Mouse (Mus musculus) c-Kit-positive CD71-positive TER-119-negative erythroid progenitor cells, embryonic 14.5 days (primary cell): ENCODE results near the gene Zfp420.
"Not testable (repeated sequence)": the region's sequence is repeated elsewhere in the genome, so short reads cannot be mapped to it uniquely, and the experiment has no call there.

ENCODE experiments used
- DNase-seq: peaks from one replicate; pipeline ENCODE4 v3.0.0-alpha.2; 2013; ENCODE audit warnings: low read depth

Zfp420 gene

GRCm38 (mm10) chr7:29859532-29860517 is at the start of gene Zfp420:
TSS of gene Zfp420 (plus strand) at chr7:29859979.
- DNase-seq: peak; percentile 81

GRCm38 (mm10) chr7:29812244-29812643 is 47.5 kb upstream of the Zfp420 start:
- DNase-seq: no peak

GRCm38 (mm10) chr7:29814381-29814780 is 45.4 kb upstream of the Zfp420 start:
- no peak for DNase-seq

- peak; percentile 17 for DNase-seq
These were observed 44.6 kb upstream of the Zfp420 start for GRCm38 (mm10) chr7:29815061-29815784.

GRCm38 (mm10) chr7:29815910-29816429 is 43.8 kb upstream of the Zfp420 start, which contains the start of gene Zfp790:
TSS of gene Zfp790 (plus strand) at chr7:29816114.
- peak; percentile 91 for DNase-seq

- peak; percentile 85 for DNase-seq
These were observed 41.0 kb upstream of the Zfp420 start for GRCm38 (mm10) chr7:29818619-29819254.

GRCm38 (mm10) chr7:29828001-29828400 is 31.8 kb upstream of the Zfp420 start:
- DNase-seq: no peak

- DNase-seq: no peak
These were observed 30.0 kb upstream of the Zfp420 start for GRCm38 (mm10) chr7:29829804-29830203.

GRCm38 (mm10) chr7:29836816-29837215 is 23.0 kb upstream of the Zfp420 start:
- DNase-seq: no peak

- DNase-seq: no peak
These were observed 20.5 kb upstream of the Zfp420 start for GRCm38 (mm10) chr7:29839256-29839655.

GRCm38 (mm10) chr7:29842105-29842504 is 17.7 kb upstream of the Zfp420 start:
- DNase-seq: no peak

GRCm38 (mm10) chr7:29844616-29845015 is 15.2 kb upstream of the Zfp420 start:
- no peak for DNase-seq

GRCm38 (mm10) chr7:29852831-29853218 is 7.0 kb upstream of the Zfp420 start:
- no peak for DNase-seq

- DNase-seq: peak; percentile 77
These were observed 6.4 kb upstream of the Zfp420 start, which contains the start of gene Zfp940 for GRCm38 (mm10) chr7:29853219-29853842. TSS of gene Zfp940 (minus strand) at chr7:29853669.

GRCm38 (mm10) chr7:29861660-29862059 is 1.9 kb downstream of the Zfp420 start:
- DNase-seq: no peak

GRCm38 (mm10) chr7:29874256-29874655 is 14.5 kb downstream of the Zfp420 start:
- DNase-seq: no peak

GRCm38 (mm10) chr7:29877561-29877960 is 17.8 kb downstream of the Zfp420 start:
- DNase-seq: not testable (repeated sequence)

- DNase-seq: no peak
These were observed 20.3 kb downstream of the Zfp420 start for GRCm38 (mm10) chr7:29880056-29880455.

GRCm38 (mm10) chr7:29880916-29881315 is 21.1 kb downstream of the Zfp420 start:
- DNase-seq: no peak

GRCm38 (mm10) chr7:29890501-29890900 is 30.7 kb downstream of the Zfp420 start:
- no peak for DNase-seq

GRCm38 (mm10) chr7:29892756-29893155 is 33.0 kb downstream of the Zfp420 start:
- DNase-seq: no peak
